Mouse (Mus musculus): ENCODE measurements around the gene Lsm2.

Gene Lsm2

GRCm38 (mm10) chr17:35013221-35013620, 31.6 kb downstream of the Lsm2 start:
- no peak for DNase-seq (ENCODE audit: low read depth)

- no peak for DNase-seq (ENCODE audit: low read depth)
Measured at GRCm38 (mm10) chr17:35015296-35015695, 33.6 kb downstream of the Lsm2 start.

GRCm38 (mm10) chr17:35016376-35016775, 34.7 kb downstream of the Lsm2 start, which contains the start of gene Vwa7:
Gene Vwa7, plus strand, starts transcription at chr17:35016579.
- no peak for DNase-seq (ENCODE audit: low read depth)

GRCm38 (mm10) chr17:35016791-35017705, 35.4 kb downstream of the Lsm2 start:
- no peak for DNase-seq (ENCODE audit: low read depth)

DNA sequence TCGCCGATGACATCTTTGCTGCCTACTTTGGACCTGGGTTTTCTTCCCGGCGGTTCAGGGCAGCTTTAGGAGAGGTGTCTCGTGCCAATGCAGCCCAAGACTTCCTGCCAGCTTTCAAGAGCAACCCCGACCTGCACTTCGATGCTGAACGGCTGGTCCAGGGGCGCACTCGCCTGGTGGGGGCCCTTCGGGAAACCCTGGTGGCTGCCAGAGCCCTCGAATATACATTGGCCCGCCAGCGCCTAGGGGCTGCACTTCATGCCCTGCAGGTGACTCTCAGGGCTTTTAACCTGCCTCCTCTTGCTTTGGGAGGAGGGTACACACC, 36.0 kb downstream of the Lsm2 start:
- no peak for DNase-seq (ENCODE audit: low read depth)

DNA sequence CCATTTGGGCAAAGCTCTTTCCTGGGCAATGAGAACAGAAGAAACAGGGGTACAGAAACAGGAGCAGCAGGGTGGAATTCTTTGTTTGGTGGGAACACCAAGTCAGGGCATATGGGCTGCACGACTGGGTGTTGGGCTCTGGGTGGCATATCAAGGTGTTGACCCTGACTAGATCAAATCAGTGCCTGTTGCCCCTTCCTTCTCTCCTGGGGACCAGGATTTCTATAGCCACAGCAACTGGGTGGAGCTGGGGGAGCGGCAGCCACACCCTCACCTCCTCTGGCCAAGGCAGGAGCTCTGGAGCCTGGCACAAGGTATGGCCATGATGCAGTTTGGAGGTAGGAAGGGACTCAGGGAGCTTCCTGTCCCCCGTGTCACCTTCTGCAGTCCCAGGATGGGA, 36.5 kb downstream of the Lsm2 start:
- no peak for DNase-seq (ENCODE audit: low read depth)

- no peak for DNase-seq (ENCODE audit: low read depth)
Measured at GRCm38 (mm10) chr17:35019894-35020293, 38.2 kb downstream of the Lsm2 start.

GRCm38 (mm10) chr17:35020551-35020950, 38.9 kb downstream of the Lsm2 start:
- no peak for DNase-seq (ENCODE audit: low read depth)

DNA sequence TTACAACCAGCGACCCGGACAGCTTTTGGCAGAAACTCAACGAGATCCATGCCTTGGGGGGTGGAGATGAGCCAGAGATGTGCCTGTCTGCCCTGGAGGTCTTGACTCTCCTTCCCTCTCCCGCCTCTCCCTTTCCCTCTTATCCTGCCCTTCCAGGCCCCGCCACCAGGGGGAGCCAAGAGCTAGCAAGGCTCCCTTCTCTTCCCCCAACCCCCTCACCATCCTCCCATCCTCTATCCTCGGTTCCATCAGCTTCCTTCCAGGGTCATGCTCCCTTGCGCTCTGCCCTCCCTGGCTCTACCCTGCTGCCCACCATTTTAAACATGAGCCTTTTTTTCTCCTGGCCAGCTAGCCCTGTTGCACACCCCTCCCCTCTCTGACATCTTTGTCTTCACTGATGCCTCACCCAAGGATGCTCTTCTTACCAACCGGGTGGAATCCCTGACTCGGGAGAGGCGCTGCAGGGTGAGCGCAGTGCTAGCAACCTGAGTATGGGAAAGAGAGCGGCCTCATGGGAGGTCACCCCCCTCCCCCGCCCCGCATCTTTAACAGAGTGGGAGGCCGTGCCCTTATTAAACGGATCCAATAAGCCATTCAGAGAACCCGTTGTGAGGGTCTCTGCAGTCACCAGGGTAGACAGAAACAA, 39.6 kb downstream of the Lsm2 start:
- DNase-seq (ENCODE audit: low read depth): peak; percentile 81

- DNase-seq (ENCODE audit: low read depth): peak; percentile 85
Measured at GRCm38 (mm10) chr17:35021842-35022477, 40.3 kb downstream of the Lsm2 start.

- DNase-seq (ENCODE audit: low read depth): no peak
Measured at GRCm38 (mm10) chr17:35022541-35023060, 40.9 kb downstream of the Lsm2 start.

- DNase-seq (ENCODE audit: low read depth): no peak
Measured at GRCm38 (mm10) chr17:35023221-35023620, 41.6 kb downstream of the Lsm2 start.

DNA sequence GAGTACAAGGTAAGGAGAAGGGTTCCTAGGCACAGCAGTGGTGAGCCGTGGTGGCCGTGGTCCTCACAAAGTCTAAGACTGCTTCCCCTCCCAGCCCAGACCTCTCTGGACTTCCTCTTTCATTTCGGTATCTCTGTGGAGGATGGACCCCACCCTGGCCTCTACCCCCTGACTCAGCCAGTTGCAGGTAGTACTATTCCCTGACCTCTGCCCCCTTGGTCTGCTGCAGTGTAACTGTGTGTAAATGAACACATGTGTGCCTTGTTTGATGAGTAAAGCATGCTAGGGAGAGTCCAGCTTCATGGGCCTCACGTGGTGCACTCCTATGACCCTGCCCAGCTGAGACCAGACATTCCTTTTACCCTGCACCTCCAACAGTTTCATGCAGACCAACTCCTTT, 42.1 kb downstream of the Lsm2 start:
- DNase-seq (ENCODE audit: low read depth): no peak

- DNase-seq (ENCODE audit: low read depth): no peak
Measured at GRCm38 (mm10) chr17:35024261-35024660, 42.6 kb downstream of the Lsm2 start.

- DNase-seq (ENCODE audit: low read depth): no peak
Measured at GRCm38 (mm10) chr17:35024691-35025488, 43.2 kb downstream of the Lsm2 start.

DNA sequence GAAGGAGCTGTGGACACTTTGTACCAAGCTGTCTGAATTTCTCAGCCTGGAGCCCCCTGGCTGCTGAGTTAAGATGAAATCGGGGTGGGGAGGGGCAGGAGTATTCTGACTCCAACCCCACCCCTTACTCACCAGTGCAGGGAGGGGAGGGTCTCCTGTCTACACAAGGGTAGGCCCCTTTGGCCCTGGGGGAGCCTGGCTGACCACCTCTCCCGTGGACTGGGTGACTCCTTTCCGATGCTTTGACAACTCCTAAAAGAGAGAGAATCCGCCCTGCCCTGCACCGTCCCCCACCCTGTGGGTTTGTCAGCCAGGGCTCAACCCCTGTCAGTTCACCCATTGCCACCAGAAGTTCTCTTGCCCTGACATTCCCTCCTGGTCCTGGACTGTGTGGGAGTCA, 44.5 kb downstream of the Lsm2 start:
- DNase-seq (ENCODE audit: low read depth): no peak

- no peak for DNase-seq (ENCODE audit: low read depth)
Measured at GRCm38 (mm10) chr17:35027277-35028068, 45.8 kb downstream of the Lsm2 start, which contains the start of gene Sapcd1. Gene Sapcd1, minus strand, starts transcription at chr17:35028016.

GRCm38 (mm10) chr17:35028315-35028714, 46.7 kb downstream of the Lsm2 start:
- no peak for DNase-seq (ENCODE audit: low read depth)

- no peak for DNase-seq (ENCODE audit: low read depth)
Measured at GRCm38 (mm10) chr17:35029691-35030532, 48.2 kb downstream of the Lsm2 start.

DNA sequence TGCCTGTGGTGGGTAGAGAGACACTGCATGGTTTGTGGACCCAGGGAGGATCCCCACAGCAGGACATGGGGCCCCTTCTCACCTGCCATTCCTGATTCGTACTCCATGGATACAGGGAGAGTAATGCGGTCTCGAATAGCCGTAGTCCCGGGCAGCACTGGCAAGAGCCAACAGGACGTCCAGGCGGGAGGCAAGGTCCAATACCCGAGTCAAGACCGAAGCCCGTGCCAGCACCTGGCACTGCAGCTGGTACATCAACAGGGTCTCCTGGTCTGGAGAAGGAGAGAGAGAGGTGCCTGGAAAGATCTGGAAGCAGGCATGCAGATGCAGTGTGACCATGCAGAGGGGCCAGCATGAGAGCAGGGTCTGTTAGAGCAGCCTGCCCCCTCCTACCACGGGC, 49.6 kb downstream of the Lsm2 start:
- no peak for DNase-seq (ENCODE audit: low read depth)

All from c-Kit-positive CD71-positive TER-119-negative erythroid progenitor cells, embryonic 14.5 days (primary cell).